Mouse (Mus musculus): ENCODE results near the gene Samd13.

- TF ChIP-seq POLR2A (IDR thresholded peaks at IDR 0.05; ENCODE audit: insufficient read length, low read depth) = no peak
- no peak for TF ChIP-seq CEBPB (IDR thresholded peaks at IDR 0.05; ENCODE audit: insufficient read depth, poor library complexity, severe bottlenecking)
- TF ChIP-seq TCF12 (IDR thresholded peaks at IDR 0.05; ENCODE audit: insufficient read depth, poor library complexity, severe bottlenecking) = no peak
- TF ChIP-seq E2F4 (IDR thresholded peaks at IDR 0.05; ENCODE audit: insufficient read depth) = no peak
- no peak for TF ChIP-seq MYOG (IDR thresholded peaks at IDR 0.05; ENCODE audit: control insufficient read depth in 1 of 3, insufficient read depth in 1 of 3, insufficient read length in 2 of 3, low read depth in 2 of 3)
- TF ChIP-seq MYOD1 (IDR thresholded peaks at IDR 0.05; ENCODE audit: control insufficient read depth in 1 of 3, insufficient read length in 2 of 3, low read depth in 2 of 3) = no peak
- TF ChIP-seq USF1 (IDR thresholded peaks at IDR 0.05; ENCODE audit: low read depth) = no peak
- no peak for TF ChIP-seq MAX (IDR thresholded peaks at IDR 0.05; ENCODE audit: low read depth)
- no peak for TF ChIP-seq TCF3 (IDR thresholded peaks at IDR 0.05; ENCODE audit: insufficient read length, low read depth)
- TF ChIP-seq POLR2AphosphoS2 (IDR thresholded peaks at IDR 0.05; ENCODE audit: insufficient read length, low read depth) = no peak
Observed at GRCm38 (mm10) chr3:146621966-146622365, 63.4 kb downstream of the Samd13 start.

Measured in myocyte (in vitro differentiated cells).